Mouse (Mus musculus) lung, embryonic 14.5 days (tissue): Measurements from ENCODE around the gene Ciapin1. TPM values are rescaled to one million over a fixed set of nuclear protein-coding genes. Genes with fewer than 3 reads are reported as not detected.
A peak's percentile ranks its signal among the peaks of the same experiment; 100 is the strongest.

Experiments
- ATAC-seq: fragments of 200-750 bp; cut with Nextera tagmentation; 2 replicates; pipeline ENCODE4 v1.8.0; 2017; ENCODE audit warnings: mild to moderate bottlenecking, moderate TSS enrichment, moderate library complexity; ENCODE audit not compliant: insufficient read depth
- DNase-seq: peaks from one replicate; pipeline ENCODE4 v3.0.0-alpha.2; 2015
- H3K27ac ChIP-seq: fragments of 300-500 bp; sonication (generic); 2 replicates; pipeline ENCODE4 v1.5.1; 2014; ENCODE audit warnings: low read depth, mild to moderate bottlenecking, moderate library complexity
- H3K27me3 ChIP-seq: fragments of 300-500 bp; sonication (generic); 2 replicates; pipeline ENCODE4 v1.6.1; 2014; ENCODE audit warnings: low read length, control low read depth; ENCODE audit not compliant: insufficient read depth
- H3K36me3 ChIP-seq: fragments of 300-500 bp; sonication (generic); 2 replicates; pipeline ENCODE4 v1.6.1; 2014; ENCODE audit warnings: control low read depth; ENCODE audit not compliant: insufficient read depth
- H3K4me1 ChIP-seq: fragments of 300-500 bp; sonication (generic); 2 replicates; pipeline ENCODE4 v1.6.1; 2014; ENCODE audit warnings: antibody characterized with exemption, control low read depth; ENCODE audit not compliant: insufficient read depth
- H3K4me2 ChIP-seq: fragments of 300-500 bp; sonication (generic); 2 replicates; pipeline ENCODE4 v1.6.1; 2014; ENCODE audit warnings: mild to moderate bottlenecking
- H3K4me3 ChIP-seq: fragments of 300-500 bp; sonication (generic); 2 replicates; pipeline ENCODE4 v1.5.1; 2014; ENCODE audit warnings: low read depth, low read length
- H3K9ac ChIP-seq: fragments of 300-500 bp; sonication (generic); 2 replicates; pipeline ENCODE4 v1.6.1; 2014
- H3K9me3 ChIP-seq: fragments of 300-500 bp; sonication (generic); 2 replicates; pipeline ENCODE4 v1.6.1; 2016; ENCODE audit warnings: low read depth, low read length, control low read depth
- CTCF ChIP-seq: IDR thresholded peaks from 2 replicates; pipeline ENCODE4 v1.5.1; 2016; ENCODE audit warnings: antibody characterized with exemption, low read depth
- WGBS: fragments of 180-500 bp; shearing (Covaris S2); extraction: QIAGEN DNeasy Blood & Tissue Kit; methylation state at CpG from one replicate; pipeline ENCODE4 v1.1.7; 2014; 5-methylcytosine and 5-hydroxymethylcytosine counted together
- polyA plus RNA-seq: library from polyadenylated mRNA; unstranded; fragments of >200 nt; fragmentation: Nextera tagmentation; extraction: Ambion mirVana; gene quantifications from 2 replicates; pipeline ENCODE4 v1.2.1, GENCODE M21; 2014

Ciapin1 gene
- 96.0 and 105 TPM in 2 replicates for polyA plus RNA-seq

DNA sequence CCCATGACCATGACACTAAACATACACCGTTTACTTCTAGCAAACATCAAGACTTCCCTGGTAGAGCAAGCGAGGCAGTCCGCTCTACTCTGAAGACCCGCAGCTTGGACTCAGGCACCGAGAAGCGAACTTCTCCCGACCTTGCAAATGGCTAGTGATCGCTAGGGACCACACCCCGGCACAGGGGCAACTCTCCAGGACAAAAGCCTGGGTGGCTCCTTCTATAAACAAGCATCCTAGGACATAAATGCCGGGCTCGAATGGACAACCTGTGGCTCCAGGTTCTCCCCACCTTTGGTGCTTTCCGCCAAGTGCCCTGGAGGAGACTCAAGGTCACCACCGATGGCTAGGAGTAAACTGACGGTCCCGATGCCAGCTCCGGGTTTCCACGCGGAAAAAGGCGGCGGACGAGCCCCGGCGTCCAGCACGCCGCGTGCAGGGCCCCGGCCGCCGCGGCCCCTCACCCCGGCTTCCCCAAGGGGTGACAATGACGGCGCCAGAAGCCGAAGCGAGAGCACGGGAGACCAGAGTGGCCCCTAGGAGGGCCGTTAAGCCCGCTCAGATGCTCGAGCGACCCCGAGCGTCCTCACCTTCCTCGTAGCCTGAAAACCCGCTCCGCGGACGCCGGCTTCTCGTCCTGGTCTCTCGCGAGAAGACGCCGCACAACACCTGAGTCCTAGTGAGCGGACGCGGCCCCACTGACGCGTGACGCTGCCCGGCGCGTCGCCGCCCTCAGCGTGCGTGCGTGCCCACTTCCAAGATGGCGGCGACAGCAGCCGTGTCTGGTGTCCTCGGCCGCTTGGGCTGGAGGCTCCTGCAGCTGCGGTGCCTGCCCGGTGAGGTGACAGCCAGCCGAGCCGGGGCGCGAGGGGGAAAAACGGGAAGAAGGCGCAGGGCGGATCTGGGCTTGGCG, at the start of gene Ciapin1, which contains the start of gene Coq9:
Gene Ciapin1, minus strand, starts transcription at position 697 of the 913 bp plus-strand sequence.
Gene Coq9, plus strand, starts transcription at position 660 of the 913 bp plus-strand sequence.
- H3K36me3 ChIP-seq = no peaks in the 10 kb centered on the region
- DNase-seq = peak; percentile 98
- under 1% methylated on average over 82 of the region's 82 CpGs for WGBS

GRCm38 (mm10) chr8:94880742-94881141, 42.6 kb upstream of the Ciapin1 start:
- 53% methylated on average over 4 of the region's 4 CpGs for WGBS
- H3K4me2 ChIP-seq = no peak overlapping the region
- DNase-seq (no peak), ATAC-seq (no peak)
- H3K4me1 ChIP-seq = peaks cover 6% of the 10 kb centered on the region; the same call in 1 of the 2 replicates
- no peak for TF ChIP-seq CTCF
- H3K9me3 ChIP-seq = no peaks in the 10 kb centered on the region
- no peaks in the 10 kb centered on the region for H3K36me3 ChIP-seq
- no peak overlapping the region for H3K9ac ChIP-seq
- H3K27ac ChIP-seq = no peak overlapping the region
- H3K4me3 ChIP-seq = no peak overlapping the region
- H3K27me3 ChIP-seq = no peaks in the 10 kb centered on the region

More for the DNA sequence above, at the start of gene Ciapin1, which contains the start of gene Coq9:
- Histone ChIP-seq H3K9me3 (no peaks in the 10 kb centered on the region), H3K4me3 (peak within 1 kb of the TSS; percentile 91), H3K27ac (peak within 1 kb of the TSS; percentile 80), H3K27me3 (no peaks in the 10 kb centered on the region), H3K9ac (peak within 1 kb of the TSS; percentile 80), H3K4me1 (peaks cover 6% of the 10 kb centered on the region), H3K4me2 (peak within 1 kb of the TSS; percentile 72)
- ATAC-seq = peak; percentile 99
- no peak for TF ChIP-seq CTCF

GRCm38 (mm10) chr8:94876820-94877219, 38.7 kb upstream of the Ciapin1 start:
- H3K4me3 ChIP-seq = no peak overlapping the region
- WGBS = 35% methylated on average over 3 of the region's 3 CpGs
- H3K27ac ChIP-seq = no peak overlapping the region
- no peak overlapping the region for H3K9ac ChIP-seq
- TF ChIP-seq CTCF = no peak
- DNase-seq (peak; percentile 16), ATAC-seq (no peak)
- peak overlapping the region; percentile 94 for H3K4me2 ChIP-seq
- H3K9me3 ChIP-seq = no peaks in the 10 kb centered on the region
- no peaks in the 10 kb centered on the region for H3K36me3 ChIP-seq
- peaks cover 18% of the 10 kb centered on the region; the same call in 1 of the 2 replicates for H3K4me1 ChIP-seq
- peaks cover 6% of the 10 kb centered on the region; the same call in 1 of the 2 replicates for H3K27me3 ChIP-seq

DNA sequence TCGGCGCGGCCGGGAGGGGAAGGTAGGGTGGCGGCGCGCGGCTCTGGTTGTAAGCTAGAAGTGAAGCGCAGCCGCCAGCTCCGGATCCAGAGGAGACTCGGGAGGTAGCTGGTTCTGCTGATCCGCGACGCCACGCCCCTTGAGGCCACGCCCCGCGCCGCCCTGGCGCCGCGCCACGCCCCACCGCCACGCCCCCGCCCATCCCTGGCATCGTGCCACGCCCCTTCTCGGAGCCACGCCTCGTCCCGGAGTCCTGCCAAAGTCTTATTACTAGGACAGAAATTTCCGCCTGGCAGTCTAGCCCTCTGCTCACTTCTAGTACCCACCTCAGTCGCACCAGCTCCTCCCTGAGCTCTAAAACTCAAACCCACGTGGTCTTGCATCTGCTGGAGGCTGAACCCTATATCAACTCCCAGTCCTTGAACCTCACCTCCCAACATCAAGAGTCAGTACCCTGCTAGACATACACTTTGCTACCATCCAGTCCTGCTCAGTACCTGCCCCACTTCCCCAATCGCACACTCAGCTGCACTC, 38.1 kb upstream of the Ciapin1 start, which contains the start of gene Dok4:
Gene Dok4, minus strand, starts transcription at position 134 of the 534 bp plus-strand sequence.
- Histone ChIP-seq H3K36me3 (no peaks in the 10 kb centered on the region), H3K27me3 (peaks cover 6% of the 10 kb centered on the region; the same call in 1 of the 2 replicates), H3K4me2 (peak within 1 kb of the TSS; percentile 94), H3K27ac (peak within 1 kb of the TSS; percentile 63), H3K9me3 (no peaks in the 10 kb centered on the region), H3K4me1 (peaks cover 22% of the 10 kb centered on the region; the same call in 1 of the 2 replicates), H3K4me3 (peak within 1 kb of the TSS; percentile 70), H3K9ac (peak within 1 kb of the TSS; percentile 65)
- WGBS = under 1% methylated on average over 37 of the region's 37 CpGs
- TF ChIP-seq CTCF = no peak
- ATAC-seq = peak; percentile 80
- DNase-seq = peak; percentile 95

DNA sequence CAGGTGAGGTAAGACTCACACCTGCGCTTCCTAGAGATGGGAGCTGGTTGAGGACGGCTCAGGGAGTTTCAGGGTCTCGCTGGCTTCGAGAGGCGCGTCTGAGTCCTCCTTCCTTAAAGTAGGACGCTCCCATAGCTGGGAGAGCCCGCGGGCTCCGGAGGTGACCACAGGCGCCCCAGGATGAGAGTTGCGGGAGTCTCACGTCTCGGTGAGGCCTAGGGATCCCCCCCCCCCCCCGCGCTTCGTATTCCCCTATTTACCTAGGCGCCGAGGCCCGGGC, 37.7 kb upstream of the Ciapin1 start:
- ATAC-seq (no peak; the same call in 1 of the 2 replicates), DNase-seq (peak; percentile 33)
- Histone ChIP-seq H3K4me2 (peak overlapping the region; percentile 94), H3K27ac (peak overlapping the region; percentile 63), H3K4me3 (peak overlapping the region; percentile 70), H3K9me3 (no peaks in the 10 kb centered on the region), H3K9ac (peak overlapping the region; percentile 65), H3K4me1 (peaks cover 23% of the 10 kb centered on the region; the same call in 1 of the 2 replicates), H3K27me3 (peaks cover 6% of the 10 kb centered on the region; the same call in 1 of the 2 replicates), H3K36me3 (no peaks in the 10 kb centered on the region)
- WGBS = 0% methylated on average over 19 of the region's 20 CpGs
- no peak for TF ChIP-seq CTCF

GRCm38 (mm10) chr8:94875096-94875870, 37.1 kb upstream of the Ciapin1 start:
- no peaks in the 10 kb centered on the region for H3K9me3 ChIP-seq
- H3K27ac ChIP-seq = peak overlapping the region; percentile 63; the same call in 1 of the 2 replicates
- no peak for ATAC-seq
- 12% methylated on average over 17 of the region's 17 CpGs for WGBS
- peaks cover 6% of the 10 kb centered on the region; the same call in 1 of the 2 replicates for H3K27me3 ChIP-seq
- peak overlapping the region; percentile 65 for H3K9ac ChIP-seq
- H3K36me3 ChIP-seq = no peaks in the 10 kb centered on the region
- no peak for TF ChIP-seq CTCF
- peak; percentile 33 for DNase-seq
- H3K4me3 ChIP-seq = peak overlapping the region; percentile 70
- peak overlapping the region; percentile 94 for H3K4me2 ChIP-seq
- H3K4me1 ChIP-seq = peaks cover 29% of the 10 kb centered on the region
